Mouse (Mus musculus) midbrain, embryonic 16.5 days (tissue): ENCODE results near the gene Ttc14. TPM values are rescaled to one million over a fixed set of nuclear protein-coding genes. Genes with fewer than 3 reads are reported as not detected.

Experiments
- ATAC-seq: fragments of 200-750 bp; cut with Nextera tagmentation; 2 replicates; pipeline ENCODE4 v1.8.0; 2017; ENCODE audit warnings: moderate TSS enrichment
- H3K27ac ChIP-seq: fragments of 300-500 bp; sonication (generic); 2 replicates; pipeline ENCODE4 v1.5.1; 2014; ENCODE audit warnings: mild to moderate bottlenecking, low read length, mixed read lengths
- H3K27me3 ChIP-seq: fragments of 300-500 bp; sonication (generic); 2 replicates; pipeline ENCODE4 v1.6.1; 2014; ENCODE audit warnings: low read depth, low read length, mixed read lengths; ENCODE audit not compliant: control insufficient read depth, insufficient read depth
- H3K36me3 ChIP-seq: fragments of 300-500 bp; sonication (generic); 2 replicates; pipeline ENCODE4 v1.6.1; 2014; ENCODE audit warnings: mild to moderate bottlenecking, low read length, moderate library complexity, mixed read lengths; ENCODE audit not compliant: control insufficient read depth, insufficient read depth
- H3K4me1 ChIP-seq: fragments of 300-500 bp; sonication (generic); 2 replicates; pipeline ENCODE4 v1.6.1; 2014; ENCODE audit warnings: mild to moderate bottlenecking, low read length, mixed read lengths; ENCODE audit not compliant: control insufficient read depth, insufficient read depth
- H3K4me2 ChIP-seq: fragments of 300-500 bp; sonication (generic); 2 replicates; pipeline ENCODE4 v1.6.1; 2014; ENCODE audit warnings: mild to moderate bottlenecking, low read length, mixed read lengths
- H3K4me3 ChIP-seq: fragments of 300-500 bp; sonication (generic); 2 replicates; pipeline ENCODE4 v1.5.1; 2014; ENCODE audit warnings: low read depth, mild to moderate bottlenecking, low read length, moderate library complexity, mixed read lengths
- H3K9ac ChIP-seq: fragments of 300-500 bp; sonication (generic); 2 replicates; pipeline ENCODE4 v1.6.1; 2014; ENCODE audit warnings: low read depth, low read length, mixed read lengths
- H3K9me3 ChIP-seq: fragments of 300-500 bp; sonication (generic); replicated peaks from 2 replicates; pipeline ENCODE4 v1.6.1; 2014; ENCODE audit warnings: mild to moderate bottlenecking, low read length, mixed read lengths; ENCODE audit not compliant: control insufficient read depth, poor library complexity, severe bottlenecking
- WGBS: fragments of 180-500 bp; shearing (Covaris S2); extraction: QIAGEN DNeasy Blood & Tissue Kit; methylation state at CpG from one replicate; pipeline ENCODE4 v1.1.7; 2014; 5-methylcytosine and 5-hydroxymethylcytosine counted together
- polyA plus RNA-seq: library from polyadenylated mRNA; unstranded; fragments of >200 nt; fragmentation: Nextera tagmentation; extraction: Ambion mirVana; gene quantifications from 2 replicates; pipeline ENCODE4 v1.2.1, GENCODE M21; 2015

Ttc14 gene
- polyA plus RNA-seq, 1 experiment from 2014 or later: 68.6 TPM

- Histone ChIP-seq H3K4me1 (peaks cover 12% of the 10 kb centered on the region), H3K9ac (peak within 1 kb of the TSS; percentile 62), H3K36me3 (no peaks in the 10 kb centered on the region), H3K9me3 (no peaks in the 10 kb centered on the region), H3K27ac (peak within 1 kb of the TSS; percentile 58), H3K4me3 (peak within 1 kb of the TSS; percentile 53), H3K4me2 (peak within 1 kb of the TSS; percentile 68), H3K27me3 (no peaks in the 10 kb centered on the region)
- 3% methylated on average over 26 of the region's 26 CpGs for WGBS
- peak; percentile 98 for ATAC-seq
Measured at GRCm38 (mm10) chr3:33843801-33844632, 44.4 kb downstream of the Ttc14 start, which contains the start of gene Ccdc39. Gene Ccdc39, minus strand, starts transcription at chr3:33844310.

GRCm38 (mm10) chr3:33846639-33847038 is 47.0 kb downstream of the Ttc14 start:
- WGBS: 82% methylated on average over 6 of the region's 6 CpGs
- no peak for ATAC-seq

GRCm38 (mm10) chr3:33850856-33851255 is 51.2 kb downstream of the Ttc14 start:
- Histone ChIP-seq H3K4me1 (no peaks in the 10 kb centered on the region), H3K4me2 (no peak overlapping the region), H3K9ac (no peak overlapping the region), H3K27ac (no peak overlapping the region), H3K27me3 (no peaks in the 10 kb centered on the region), H3K36me3 (no peaks in the 10 kb centered on the region), H3K4me3 (no peak overlapping the region), H3K9me3 (no peaks in the 10 kb centered on the region)
- no peak for ATAC-seq
- WGBS: 96% methylated on average over 4 of the region's 4 CpGs

More at GRCm38 (mm10) chr3:33846639-33847038, 47.0 kb downstream of the Ttc14 start:
- no peaks in the 10 kb centered on the region for H3K9me3 ChIP-seq
- H3K4me1 ChIP-seq: peaks cover 12% of the 10 kb centered on the region
- H3K27me3 ChIP-seq: no peaks in the 10 kb centered on the region
- H3K4me2 ChIP-seq: no peak overlapping the region
- no peak overlapping the region for H3K9ac ChIP-seq
- H3K36me3 ChIP-seq: no peaks in the 10 kb centered on the region
- no peak overlapping the region for H3K4me3 ChIP-seq
- H3K27ac ChIP-seq: no peak overlapping the region

- Histone ChIP-seq H3K4me3 (no peak overlapping the region), H3K36me3 (no peaks in the 10 kb centered on the region), H3K4me2 (no peak overlapping the region), H3K9me3 (no peaks in the 10 kb centered on the region), H3K27me3 (no peaks in the 10 kb centered on the region), H3K27ac (no peak overlapping the region), H3K4me1 (no peaks in the 10 kb centered on the region), H3K9ac (no peak overlapping the region)
- 0 out of 2 replicates have a peak, but pooled peaks have one; percentile 58 for ATAC-seq
- WGBS: 62% methylated on average over 1 of the region's 1 CpGs
Measured at GRCm38 (mm10) chr3:33853062-33853461, 53.4 kb downstream of the Ttc14 start.

- 92% methylated on average over 3 of the region's 3 CpGs for WGBS
- no peak overlapping the region for H3K4me3 ChIP-seq
- ATAC-seq: no peak
- H3K27ac ChIP-seq: no peak overlapping the region
- H3K36me3 ChIP-seq: no peaks in the 10 kb centered on the region
- H3K27me3 ChIP-seq: no peaks in the 10 kb centered on the region
- no peaks in the 10 kb centered on the region for H3K9me3 ChIP-seq
- H3K4me1 ChIP-seq: no peaks in the 10 kb centered on the region
- H3K4me2 ChIP-seq: no peak overlapping the region
- H3K9ac ChIP-seq: no peak overlapping the region
Measured at GRCm38 (mm10) chr3:33858939-33859338, 59.3 kb downstream of the Ttc14 start.

GRCm38 (mm10) chr3:33864000-33864540 is 64.4 kb downstream of the Ttc14 start:
- no peaks in the 10 kb centered on the region for H3K36me3 ChIP-seq
- H3K9me3 ChIP-seq: no peaks in the 10 kb centered on the region
- H3K4me3 ChIP-seq: no peak overlapping the region
- ATAC-seq: no peak
- H3K27me3 ChIP-seq: no peaks in the 10 kb centered on the region
- H3K27ac ChIP-seq: no peak overlapping the region
- no peaks in the 10 kb centered on the region for H3K4me1 ChIP-seq
- no peak overlapping the region for H3K4me2 ChIP-seq
- H3K9ac ChIP-seq: no peak overlapping the region

Other genes starting within 250 kb of the Ttc14 start
- 22.8 TPM in 2 replicates for gene Ccdc39, start 44.5 kb downstream of the Ttc14 start, polyA plus RNA-seq
- 31.6 and 36.9 TPM in 2 replicates for gene Fxr1, start 220.1 kb downstream of the Ttc14 start, polyA plus RNA-seq